Mouse (Mus musculus): Measurements from ENCODE around the gene Tbca. TPM values are rescaled to one million over a fixed set of nuclear protein-coding genes. Genes with fewer than 3 reads are reported as not detected.

Gene Tbca
- polyA plus RNA-seq, 1 experiment = 13.1 TPM

DNA sequence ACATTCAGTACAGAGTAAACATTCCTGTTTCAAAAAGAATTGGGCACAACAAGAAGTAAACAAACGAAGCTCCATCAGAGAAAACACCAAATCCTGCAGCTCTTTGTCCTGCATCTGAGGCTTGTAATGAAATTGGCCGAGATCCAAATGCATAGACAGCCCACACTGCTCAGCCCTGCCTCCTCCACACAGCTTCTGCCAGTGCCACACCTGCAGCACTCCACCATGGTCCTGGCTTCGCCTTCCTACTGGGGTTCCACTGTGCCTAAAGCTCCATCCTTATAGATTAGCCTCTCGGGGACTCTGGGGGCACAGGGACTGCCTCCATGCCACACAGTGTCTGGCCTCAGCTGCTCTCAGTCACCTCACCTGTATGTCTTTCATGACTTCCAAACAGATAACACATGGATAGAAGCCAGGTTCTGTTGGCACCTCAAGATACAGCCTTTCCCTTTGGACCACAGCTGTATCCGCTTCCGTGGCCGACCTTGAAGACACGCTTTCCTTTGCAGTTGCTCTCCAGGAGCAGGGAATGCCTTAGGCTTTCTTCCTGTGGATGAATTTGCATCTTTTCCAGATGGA lies 50.1 kb downstream of the Tbca start:
- WGBS = 66% methylated on average over 8 of the region's 8 CpGs

GRCm38 (mm10) chr13:94843236-94843635 lies 54.5 kb downstream of the Tbca start:
- DNase-seq (ENCODE audit: low read depth, low spot score) = no peak
- 59% methylated on average over 5 of the region's 5 CpGs for WGBS

More for the DNA sequence above, 50.1 kb downstream of the Tbca start:
- no peak for DNase-seq (ENCODE audit: low read depth, low spot score)

GRCm38 (mm10) chr13:94847870-94848269 lies 59.2 kb downstream of the Tbca start:
- DNase-seq (ENCODE audit: low read depth, low spot score) = no peak
- WGBS = 63% methylated on average over 7 of the region's 7 CpGs

DNA sequence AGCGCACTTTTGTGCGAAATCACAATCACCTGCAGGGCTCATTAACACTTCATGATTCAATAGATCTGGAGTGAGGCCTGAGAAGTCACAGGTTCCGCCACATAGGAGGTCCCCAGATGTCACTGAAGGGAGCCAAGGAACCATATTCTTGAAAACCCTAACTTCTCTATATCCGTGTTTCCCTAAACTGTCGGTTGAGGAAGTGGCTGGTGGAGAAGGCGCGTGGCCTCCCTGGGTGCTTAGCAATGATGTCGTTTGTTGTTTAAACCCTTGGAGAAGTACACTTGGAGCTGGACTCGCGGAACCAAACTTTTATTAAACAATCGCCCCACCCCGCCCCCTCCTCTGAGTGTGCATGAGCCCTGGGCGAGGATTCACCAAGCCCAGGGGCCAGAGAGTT lies 60.6 kb downstream of the Tbca start:
- no peak for DNase-seq (ENCODE audit: low read depth, low spot score)
- WGBS = 51% methylated on average over 13 of the region's 13 CpGs

GRCm38 (mm10) chr13:94858016-94858575 lies 69.4 kb downstream of the Tbca start:
- 66% methylated on average over 8 of the region's 8 CpGs for WGBS
- no peak for DNase-seq (ENCODE audit: low read depth, low spot score)

- no peak for DNase-seq (ENCODE audit: low read depth, low spot score)
- WGBS = 46% methylated on average over 8 of the region's 8 CpGs
Observed at GRCm38 (mm10) chr13:94859256-94859655, 70.5 kb downstream of the Tbca start.

DNA sequence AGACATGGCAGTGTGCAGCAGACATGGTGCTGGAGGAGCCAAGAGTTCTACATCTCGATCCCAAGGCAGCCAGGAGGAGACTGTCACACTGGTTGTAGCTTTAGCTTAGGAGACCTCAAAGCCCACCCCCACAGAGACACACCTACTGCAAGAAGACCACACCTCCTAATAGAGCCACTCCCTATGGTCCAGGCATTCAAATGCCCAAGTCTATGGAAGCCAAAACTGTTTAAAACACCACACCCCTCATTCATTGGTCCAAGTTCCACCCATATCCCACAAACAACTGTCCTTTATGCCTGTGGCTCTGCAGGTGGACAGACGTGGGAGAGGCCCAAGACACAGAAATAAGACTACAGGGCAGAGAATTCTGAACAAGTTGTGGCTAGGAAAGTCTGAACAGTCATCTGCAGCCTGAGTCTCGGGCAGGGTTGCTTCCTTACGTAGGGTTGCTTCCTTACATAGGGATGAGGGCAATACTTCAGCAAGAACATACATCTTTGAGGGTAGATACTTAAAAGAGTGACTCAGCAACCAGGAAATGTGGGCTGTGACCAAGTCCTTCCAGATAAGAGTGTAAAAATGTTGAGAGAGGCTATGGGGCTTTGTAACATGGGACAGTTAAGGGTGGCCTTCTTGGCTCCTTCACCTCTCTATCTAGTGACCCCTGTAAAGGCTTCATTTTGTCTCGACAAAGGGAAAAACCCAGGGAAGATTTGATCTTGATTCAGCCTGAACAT lies 74.0 kb downstream of the Tbca start:
- DNase-seq (ENCODE audit: low read depth, low spot score) = no peak
- WGBS = 47% methylated on average over 5 of the region's 5 CpGs

DNA sequence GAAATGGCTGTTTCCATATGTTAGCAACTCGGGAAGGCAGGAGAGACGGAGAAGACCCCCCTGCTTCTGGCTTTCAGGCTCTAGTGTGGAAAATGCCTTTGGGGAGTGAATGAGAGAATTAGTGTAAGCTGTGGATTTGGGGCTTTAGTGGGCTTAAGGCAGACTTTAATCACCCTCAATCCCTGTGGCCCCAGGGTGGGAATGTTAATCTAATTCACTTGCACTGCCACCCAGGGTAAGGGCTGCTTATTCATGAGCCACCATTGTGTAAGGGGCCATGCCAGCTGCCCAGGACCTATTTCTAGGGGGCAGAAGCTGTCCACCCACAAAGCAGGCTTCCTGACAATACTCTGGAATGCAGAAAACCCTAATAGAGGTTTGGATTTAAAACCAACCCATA lies 78.2 kb downstream of the Tbca start:
- WGBS = 38% methylated on average over 2 of the region's 2 CpGs

DNA sequence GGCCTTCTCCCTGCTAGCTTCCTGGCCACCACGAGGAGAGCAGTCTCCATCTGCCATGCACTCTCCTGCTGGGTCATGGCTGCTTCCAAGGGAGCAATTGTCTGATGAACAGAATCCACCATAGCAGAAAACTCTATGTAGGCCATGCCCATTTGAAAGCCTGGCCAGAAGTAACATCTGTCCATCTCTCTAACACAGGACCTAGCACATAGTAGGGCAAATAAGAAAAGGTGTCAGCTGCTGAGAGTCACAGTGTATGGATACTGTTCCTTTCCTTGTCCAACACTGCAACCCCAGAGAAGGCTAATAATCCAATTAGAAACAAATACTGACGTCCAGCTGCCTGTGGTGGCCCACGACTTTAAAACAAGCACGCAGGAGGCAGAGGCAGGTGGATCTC lies 79.1 kb downstream of the Tbca start:
- WGBS = 64% methylated on average over 4 of the region's 4 CpGs

More for the DNA sequence above, 78.2 kb downstream of the Tbca start:
- no peak for DNase-seq (ENCODE audit: low read depth, low spot score)

GRCm38 (mm10) chr13:94868478-94868950 lies 79.8 kb downstream of the Tbca start:
- 3% methylated on average over 35 of the region's 35 CpGs for WGBS
- no peak for DNase-seq (ENCODE audit: low read depth, low spot score)

More for the DNA sequence above, 79.1 kb downstream of the Tbca start:
- no peak for DNase-seq (ENCODE audit: low read depth, low spot score)

- WGBS = 11% methylated on average over 8 of the region's 8 CpGs
- DNase-seq (ENCODE audit: low read depth, low spot score) = no peak
Observed at GRCm38 (mm10) chr13:94869541-94869940, 80.8 kb downstream of the Tbca start.

DNA sequence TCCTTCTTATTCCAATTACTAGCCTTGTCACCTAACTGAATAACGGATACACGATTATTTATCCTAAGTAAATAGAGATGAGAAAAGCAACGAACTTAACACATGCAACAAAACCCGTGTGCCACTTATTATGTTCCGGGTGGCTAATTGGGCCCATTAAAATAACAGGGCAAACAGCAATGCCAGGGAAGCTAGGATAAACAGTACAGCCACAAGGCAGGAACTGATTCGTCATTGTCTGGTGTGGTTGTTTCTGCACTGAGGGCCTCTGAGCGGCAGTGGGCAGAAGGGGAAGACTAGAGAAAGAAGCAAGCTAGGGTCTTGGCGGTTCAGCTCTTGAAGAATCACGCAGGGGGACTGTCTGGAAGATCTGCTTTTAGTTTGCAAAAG lies 81.4 kb downstream of the Tbca start:
- DNase-seq (ENCODE audit: low read depth, low spot score) = no peak
- 6% methylated on average over 9 of the region's 9 CpGs for WGBS

DNA sequence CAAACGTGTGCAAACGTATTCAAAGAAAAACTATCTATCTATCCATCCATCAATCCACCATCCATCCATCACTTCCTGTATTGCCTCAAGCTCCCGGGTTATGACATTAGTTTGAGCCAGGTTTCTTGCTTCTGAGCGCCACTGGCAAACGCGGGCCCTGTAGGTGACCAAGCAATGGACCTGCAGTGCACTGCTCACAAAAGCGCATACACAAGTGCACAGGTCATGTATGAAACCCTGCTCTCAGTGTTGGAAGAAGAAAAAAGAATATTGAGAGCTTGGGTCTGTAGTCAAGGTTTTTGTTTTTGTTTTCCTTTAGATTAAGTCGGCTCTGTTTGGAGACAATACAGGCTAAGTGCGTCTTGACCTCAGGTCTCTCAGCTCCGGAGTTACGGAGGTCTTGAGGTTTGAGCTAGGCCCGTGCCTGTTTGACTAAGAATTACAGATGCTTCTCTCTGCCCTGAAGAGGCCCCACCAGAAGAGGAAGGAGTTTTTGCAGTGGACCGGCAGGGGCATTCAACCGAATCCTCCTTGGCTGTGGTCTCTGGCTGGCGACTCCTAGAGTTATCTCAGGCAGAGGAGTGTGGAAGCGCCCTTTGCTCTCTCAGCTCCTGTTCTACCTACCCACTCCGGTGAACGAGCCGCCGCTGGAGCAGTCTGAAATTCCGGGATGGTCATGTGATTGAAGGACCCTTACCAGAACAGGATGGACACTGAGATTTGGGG lies 81.9 kb downstream of the Tbca start:
- WGBS = 5% methylated on average over 21 of the region's 21 CpGs
- no peak for DNase-seq (ENCODE audit: low read depth, low spot score)

DNA sequence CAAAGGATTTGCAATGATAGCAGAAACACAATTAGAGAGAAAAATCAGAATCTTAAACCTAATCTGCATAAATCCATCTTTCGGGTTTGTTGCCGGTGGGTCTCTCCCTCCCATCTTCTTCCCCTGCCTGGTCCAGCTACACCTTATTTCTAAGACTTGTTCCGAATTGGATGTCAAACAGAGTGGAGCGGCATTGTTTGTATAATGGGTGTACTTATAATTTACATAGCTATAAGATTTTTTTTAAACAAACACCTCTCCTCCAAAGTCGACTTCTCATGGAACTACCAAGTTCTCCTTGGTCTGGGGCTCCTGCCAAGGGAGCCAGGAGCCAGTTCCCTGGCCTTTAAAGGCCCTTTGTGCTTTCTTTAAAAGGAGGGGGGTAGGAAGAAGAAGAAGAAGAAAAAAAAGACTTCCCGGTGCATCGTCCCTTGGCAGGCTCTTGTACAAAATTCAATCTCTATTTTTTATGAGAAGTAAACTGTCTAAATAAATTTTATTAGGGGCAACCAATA lies 83.2 kb downstream of the Tbca start:
- no peak for DNase-seq (ENCODE audit: low read depth, low spot score)
- WGBS = 5% methylated on average over 7 of the region's 7 CpGs

- 2% methylated on average over 19 of the region's 19 CpGs for WGBS
- DNase-seq (ENCODE audit: low read depth, low spot score) = no peak
Observed at GRCm38 (mm10) chr13:94872439-94872838, 83.7 kb downstream of the Tbca start.

DNA sequence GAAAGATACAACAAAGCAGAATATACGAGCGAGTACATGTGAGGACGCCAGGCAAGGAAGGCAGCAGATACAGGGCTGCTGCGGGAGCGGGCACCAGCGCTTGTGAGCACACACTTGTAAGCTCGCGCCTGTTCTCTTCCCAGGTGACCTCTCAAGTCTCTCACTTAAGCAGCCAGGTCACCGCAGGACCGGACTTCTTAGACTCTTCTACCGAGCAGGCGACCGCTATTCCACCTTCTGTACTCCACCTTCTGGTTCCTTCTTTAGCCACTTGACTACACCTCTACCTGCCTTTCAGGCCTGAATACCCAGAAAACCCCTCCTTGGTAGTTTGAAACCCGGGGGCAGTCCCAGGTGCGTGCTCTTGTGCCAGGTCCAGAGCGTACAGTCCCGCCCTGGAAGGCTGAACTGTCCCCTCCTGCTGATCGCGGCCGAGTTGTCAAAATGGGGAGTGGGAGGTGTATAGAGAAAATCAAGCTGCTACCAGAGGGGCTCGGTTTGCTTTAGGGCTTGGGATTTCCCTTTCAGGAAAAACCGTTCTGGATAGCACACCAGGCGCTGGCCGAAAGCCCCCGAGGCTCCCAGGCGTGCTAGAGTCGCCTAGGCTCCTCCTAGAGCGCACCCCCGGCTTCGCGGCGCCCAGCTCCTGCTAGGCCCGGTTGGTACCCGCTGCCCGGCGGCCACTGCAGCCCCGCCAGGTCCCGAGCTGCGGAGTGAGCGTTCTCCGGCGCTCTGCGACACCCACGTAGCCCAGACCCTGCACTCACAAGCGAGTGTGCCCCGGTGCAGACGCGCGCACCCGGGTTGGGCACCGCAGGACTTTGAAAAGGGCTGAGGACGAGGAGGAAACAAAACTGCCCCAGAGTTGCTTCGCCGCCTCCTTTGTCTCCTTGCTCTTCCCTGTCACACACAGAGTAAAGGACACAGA lies 84.7 kb downstream of the Tbca start:
- no peak for DNase-seq (ENCODE audit: low read depth, low spot score)
- 2% methylated on average over 54 of the region's 54 CpGs for WGBS

DNA sequence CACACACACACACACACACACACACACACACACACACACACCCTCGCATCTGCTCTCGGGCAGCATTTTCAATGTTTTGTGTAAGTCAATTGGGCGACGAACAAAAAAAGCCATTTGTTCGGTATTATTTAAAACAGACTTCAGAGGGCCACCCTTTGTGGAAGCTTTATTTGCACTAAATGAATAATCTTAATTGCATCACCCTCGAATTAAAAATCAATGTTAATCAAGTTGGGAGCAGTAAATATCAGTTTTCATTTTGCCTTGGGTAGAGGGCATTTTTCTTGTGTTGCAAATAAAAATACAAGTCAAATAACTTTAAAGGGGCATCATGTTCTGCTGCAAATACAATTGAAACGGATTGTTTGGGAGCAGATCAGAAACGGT lies 85.3 kb downstream of the Tbca start:
- no peak for DNase-seq (ENCODE audit: low read depth, low spot score)
- WGBS = 6% methylated on average over 8 of the region's 8 CpGs

DNA sequence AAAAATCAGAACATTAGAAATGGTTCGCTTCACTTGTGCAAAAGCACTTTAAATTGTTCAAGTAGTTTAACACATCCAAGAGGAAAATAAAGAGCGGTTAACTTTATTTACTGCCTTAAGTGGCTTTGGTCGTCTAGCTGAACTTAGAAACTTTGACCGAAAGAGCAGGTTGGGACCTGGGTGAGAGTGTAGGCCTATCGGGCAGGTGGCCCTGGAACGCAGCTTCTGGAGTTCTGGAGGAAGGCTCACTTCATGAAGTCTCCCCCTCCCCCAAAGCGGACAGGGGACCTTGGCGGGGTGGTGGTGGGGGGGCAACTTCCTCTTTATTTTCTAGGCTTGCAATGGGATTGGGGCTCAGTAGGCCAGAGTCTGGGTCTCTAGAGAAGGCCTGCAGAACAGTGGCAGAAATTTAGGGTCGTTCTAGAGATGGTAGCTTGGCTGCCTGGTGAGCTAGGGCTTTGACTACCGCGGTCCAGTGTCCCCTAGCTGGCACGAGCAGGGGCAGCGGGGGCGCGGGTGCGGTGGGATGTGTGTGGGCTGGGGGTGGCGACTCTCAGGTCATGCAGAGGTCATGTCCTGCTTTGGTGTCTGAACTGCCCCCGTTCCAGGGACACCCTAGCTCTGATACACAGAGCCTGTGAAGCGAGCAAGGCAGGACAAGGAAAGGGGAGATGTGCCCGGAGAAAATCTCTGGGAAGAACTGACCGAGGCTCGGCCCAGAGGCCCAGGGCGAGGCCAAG lies 86.1 kb downstream of the Tbca start:
- no peak for DNase-seq (ENCODE audit: low read depth, low spot score)
- 5% methylated on average over 23 of the region's 23 CpGs for WGBS

Data from large intestine, adult 2 months (tissue).